Mouse (Mus musculus): ENCODE measurements at regions not wholly inside any gene's neighbourhood (a gene's known extent, or its start where the extent isn't known, plus 50 kb on each side); places are given as distances from the start of the nearest gene placed in this dataset.

DNA sequence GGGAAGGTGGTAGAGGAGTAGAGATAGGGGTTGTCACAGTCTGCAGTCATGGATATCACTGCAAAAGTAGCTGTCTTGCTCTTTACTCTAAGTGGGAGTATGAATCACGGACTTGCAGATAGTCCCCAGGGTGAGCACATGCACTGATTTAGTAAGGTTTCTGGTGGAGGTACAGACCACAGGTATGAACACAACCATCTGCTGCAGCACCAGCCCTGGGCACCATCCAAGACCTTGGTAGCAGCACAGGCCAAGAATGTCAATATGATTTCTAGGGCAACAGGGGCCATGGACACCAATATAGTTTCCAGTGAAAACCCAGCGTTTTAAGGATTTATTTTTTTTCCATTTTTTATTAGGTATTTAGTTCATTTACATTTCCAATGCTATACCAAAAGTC is 913.7 kb upstream of the Kirrel3 start:
- H3K27me3 ChIP-seq (ENCODE audit: control insufficient read depth, insufficient read depth, low read length), result no peaks in the 10 kb centered on the region
- DNase-seq, result no peak
- no peaks in the 10 kb centered on the region for H3K79me2 ChIP-seq (replicated peaks; ENCODE audit: control insufficient read depth, insufficient read depth, low read length)
- H3K9ac ChIP-seq (ENCODE audit: low read depth, low read length), result no peak overlapping the region
- H3K36me3 ChIP-seq (ENCODE audit: control insufficient read depth, insufficient read depth, low read length), result no peaks in the 10 kb centered on the region
- 74% methylated on average over 2 of the region's 2 CpGs for WGBS
- TF ChIP-seq POLR2A (IDR thresholded peaks at IDR 0.05; ENCODE audit: insufficient read depth, low read depth, low read length) (no peak), EP300 (IDR thresholded peaks at IDR 0.05; ENCODE audit: insufficient read depth, low read depth, low read length) (no peak), CTCF (IDR thresholded peaks at IDR 0.05) (no peak)
- no peak overlapping the region for H3K27ac ChIP-seq
- no peaks in the 10 kb centered on the region for H3K4me1 ChIP-seq (ENCODE audit: control insufficient read depth, insufficient read depth, low read length)
- intact Hi-C loops (cut with DNase I), result no loop called here
- H3K4me3 ChIP-seq, result no peak overlapping the region

DNA sequence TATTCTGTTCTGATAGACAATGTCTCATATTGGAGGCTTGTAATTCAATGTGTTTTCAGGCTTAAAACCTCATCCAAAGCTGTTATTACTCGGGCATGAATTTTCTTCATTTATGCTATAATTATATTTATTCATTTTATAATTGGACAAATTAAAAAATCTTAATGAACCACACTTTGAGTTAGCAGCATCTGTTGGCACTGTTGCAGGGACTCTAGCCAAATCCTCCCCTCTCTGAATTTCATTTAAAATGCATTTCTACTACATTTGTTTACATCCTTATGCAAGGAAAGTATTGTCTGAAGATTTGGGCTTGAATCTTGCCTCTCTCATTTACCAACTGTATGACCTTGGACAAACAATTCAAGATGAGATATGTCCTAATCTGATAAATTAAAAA is 874.2 kb upstream of the Kirrel3 start:
- H3K9ac ChIP-seq (ENCODE audit: low read depth, low read length), result no peak overlapping the region
- TF ChIP-seq EP300 (IDR thresholded peaks at IDR 0.05; ENCODE audit: insufficient read depth, low read depth, low read length) (no peak), CTCF (IDR thresholded peaks at IDR 0.05) (no peak), POLR2A (IDR thresholded peaks at IDR 0.05; ENCODE audit: insufficient read depth, low read depth, low read length) (no peak)
- no peak overlapping the region for H3K4me3 ChIP-seq
- DNase-seq, result no peak
- no peaks in the 10 kb centered on the region for H3K27me3 ChIP-seq (ENCODE audit: control insufficient read depth, insufficient read depth, low read length)
- H3K36me3 ChIP-seq (ENCODE audit: control insufficient read depth, insufficient read depth, low read length), result no peaks in the 10 kb centered on the region
- no peak overlapping the region for H3K27ac ChIP-seq
- no peaks in the 10 kb centered on the region for H3K79me2 ChIP-seq (replicated peaks; ENCODE audit: control insufficient read depth, insufficient read depth, low read length)
- intact Hi-C loops (cut with DNase I), result no loop called here
- WGBS, result 43% methylated on average over 1 of the region's 1 CpGs
- no peaks in the 10 kb centered on the region for H3K4me1 ChIP-seq (ENCODE audit: control insufficient read depth, insufficient read depth, low read length)

DNA sequence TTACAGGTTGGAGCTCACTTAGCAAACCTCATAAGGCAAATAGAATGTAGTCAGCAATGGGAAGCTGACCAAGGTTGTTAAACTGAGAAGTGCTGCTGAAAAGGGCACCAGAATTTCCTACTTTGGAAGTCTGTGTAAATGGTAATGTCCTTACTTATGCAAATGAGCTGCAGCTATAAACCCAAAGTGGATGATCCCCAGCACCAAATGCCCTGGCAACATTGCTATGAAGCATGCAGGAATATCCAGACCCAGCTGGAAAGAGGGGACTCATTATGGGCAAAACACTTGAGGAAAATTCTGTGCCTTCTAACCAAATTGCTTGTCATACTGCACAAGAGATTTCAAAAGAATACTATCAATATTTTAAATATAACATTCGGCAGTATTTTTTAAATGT is 861.3 kb upstream of the Kirrel3 start:
- TF ChIP-seq POLR2A (IDR thresholded peaks at IDR 0.05; ENCODE audit: insufficient read depth, low read depth, low read length), result no peak
- TF ChIP-seq EP300 (IDR thresholded peaks at IDR 0.05; ENCODE audit: insufficient read depth, low read depth, low read length), result no peak
- no peak for TF ChIP-seq CTCF (IDR thresholded peaks at IDR 0.05)
- no peaks in the 10 kb centered on the region for H3K4me1 ChIP-seq (ENCODE audit: control insufficient read depth, insufficient read depth, low read length)
- H3K27me3 ChIP-seq (ENCODE audit: control insufficient read depth, insufficient read depth, low read length), result no peaks in the 10 kb centered on the region
- 61% methylated on average over 1 of the region's 1 CpGs for WGBS
- H3K36me3 ChIP-seq (ENCODE audit: control insufficient read depth, insufficient read depth, low read length), result no peaks in the 10 kb centered on the region
- H3K4me3 ChIP-seq, result no peak overlapping the region
- intact Hi-C loops (cut with DNase I), result no loop called here
- H3K79me2 ChIP-seq (replicated peaks; ENCODE audit: control insufficient read depth, insufficient read depth, low read length), result no peaks in the 10 kb centered on the region
- H3K9ac ChIP-seq (ENCODE audit: low read depth, low read length), result no peak overlapping the region
- no peak for DNase-seq
- H3K27ac ChIP-seq, result no peak overlapping the region

DNA sequence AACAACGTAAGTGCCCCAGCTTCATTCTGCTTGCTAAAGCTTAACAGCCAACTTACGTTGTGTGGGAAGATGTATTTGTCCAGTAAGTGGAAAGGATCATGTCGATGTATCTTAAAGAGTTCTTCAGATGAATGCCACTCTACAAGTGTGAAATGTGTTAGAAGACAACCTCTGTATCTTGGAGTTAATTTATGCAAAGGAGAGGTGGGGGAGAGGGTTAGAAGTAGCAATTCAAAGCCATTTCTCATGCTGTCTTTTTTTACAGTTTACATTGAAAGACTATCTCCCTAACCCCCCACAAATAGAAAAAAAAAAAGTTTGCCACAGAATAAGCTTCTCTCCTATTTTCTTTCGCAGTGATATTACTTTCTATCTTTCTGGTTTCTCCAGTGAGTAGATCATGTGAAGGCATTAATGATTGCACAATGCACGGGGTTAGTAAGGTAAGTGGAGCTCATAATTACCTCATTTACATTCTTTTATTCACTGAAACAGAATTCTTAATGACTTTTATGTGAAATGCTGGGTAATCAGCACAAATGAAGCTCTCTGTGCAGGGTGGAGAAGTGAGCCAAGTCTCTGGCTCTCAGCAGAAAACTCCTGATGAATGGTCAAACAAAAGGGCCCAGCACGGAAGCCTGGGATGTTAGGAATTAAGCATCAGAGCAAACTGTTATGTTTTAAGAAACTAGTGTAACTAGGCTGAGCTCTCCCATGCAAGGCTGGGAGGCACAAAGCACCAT is 855.8 kb upstream of the Kirrel3 start:
- Histone ChIP-seq H3K4me1 (ENCODE audit: control insufficient read depth, insufficient read depth, low read length) (no peaks in the 10 kb centered on the region), H3K27ac (no peak overlapping the region), H3K9ac (ENCODE audit: low read depth, low read length) (no peak overlapping the region), H3K4me3 (no peak overlapping the region), H3K27me3 (ENCODE audit: control insufficient read depth, insufficient read depth, low read length) (no peaks in the 10 kb centered on the region), H3K36me3 (ENCODE audit: control insufficient read depth, insufficient read depth, low read length) (no peaks in the 10 kb centered on the region), H3K79me2 (replicated peaks; ENCODE audit: control insufficient read depth, insufficient read depth, low read length) (no peaks in the 10 kb centered on the region)
- TF ChIP-seq CTCF (IDR thresholded peaks at IDR 0.05), result no peak
- no peak for TF ChIP-seq POLR2A (IDR thresholded peaks at IDR 0.05; ENCODE audit: insufficient read depth, low read depth, low read length)
- no peak for TF ChIP-seq EP300 (IDR thresholded peaks at IDR 0.05; ENCODE audit: insufficient read depth, low read depth, low read length)
- intact Hi-C loops (cut with DNase I), result no loop called here
- 69% methylated on average over 6 of the region's 6 CpGs for WGBS
- no peak for DNase-seq

DNA sequence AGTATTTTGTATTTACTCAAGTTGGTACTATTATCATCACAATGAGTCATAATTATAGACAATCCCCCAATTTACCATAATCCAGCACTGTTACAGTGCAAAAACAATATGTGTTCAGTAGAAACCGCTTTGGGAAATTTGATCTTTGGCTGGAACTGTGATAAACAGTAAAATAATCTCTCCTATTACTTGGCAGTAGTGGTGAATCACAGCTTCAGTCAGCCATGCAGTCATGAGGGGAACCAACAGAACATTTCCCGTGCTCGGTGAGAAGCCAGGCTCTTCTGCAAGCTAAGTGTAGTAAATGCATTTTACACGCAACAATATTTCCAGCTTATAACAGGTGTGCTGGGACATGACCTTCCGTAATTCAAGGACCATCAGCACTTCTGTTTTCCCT is 822.7 kb upstream of the Kirrel3 start:
- WGBS, result 80% methylated on average over 5 of the region's 5 CpGs
- no peaks in the 10 kb centered on the region for H3K79me2 ChIP-seq (replicated peaks; ENCODE audit: control insufficient read depth, insufficient read depth, low read length)
- H3K27ac ChIP-seq, result no peak overlapping the region
- intact Hi-C loops (cut with DNase I), result no loop called here
- DNase-seq, result no peak
- H3K36me3 ChIP-seq (ENCODE audit: control insufficient read depth, insufficient read depth, low read length), result no peaks in the 10 kb centered on the region
- no peaks in the 10 kb centered on the region for H3K27me3 ChIP-seq (ENCODE audit: control insufficient read depth, insufficient read depth, low read length)
- no peak overlapping the region for H3K9ac ChIP-seq (ENCODE audit: low read depth, low read length)
- no peak overlapping the region for H3K4me3 ChIP-seq
- H3K4me1 ChIP-seq (ENCODE audit: control insufficient read depth, insufficient read depth, low read length), result no peaks in the 10 kb centered on the region
- no peak for TF ChIP-seq POLR2A (IDR thresholded peaks at IDR 0.05; ENCODE audit: insufficient read depth, low read depth, low read length)

DNA sequence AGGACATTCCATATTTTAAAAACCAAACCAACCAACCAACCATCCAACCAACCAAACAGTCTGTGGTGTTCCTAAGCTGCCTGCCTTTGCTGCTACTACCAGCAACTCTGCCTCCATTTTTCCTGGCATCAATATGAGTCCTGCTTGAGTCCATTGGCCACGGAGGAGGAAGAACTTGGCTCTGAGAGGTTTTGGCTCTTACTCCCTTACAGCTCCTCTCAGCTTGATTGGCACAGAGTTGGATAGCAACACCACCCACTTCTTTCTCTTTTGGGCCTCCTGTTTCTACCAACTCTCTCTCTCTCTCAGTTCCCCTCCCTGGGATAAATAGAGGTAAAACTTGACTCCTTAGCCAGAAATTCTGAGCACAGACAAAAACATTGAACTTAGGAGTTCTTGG is 804.6 kb upstream of the Kirrel3 start:
- Histone ChIP-seq H3K9ac (ENCODE audit: low read depth, low read length) (no peak overlapping the region), H3K27me3 (ENCODE audit: control insufficient read depth, insufficient read depth, low read length) (no peaks in the 10 kb centered on the region), H3K79me2 (replicated peaks; ENCODE audit: control insufficient read depth, insufficient read depth, low read length) (no peaks in the 10 kb centered on the region), H3K27ac (no peak overlapping the region), H3K4me3 (no peak overlapping the region), H3K4me1 (ENCODE audit: control insufficient read depth, insufficient read depth, low read length) (no peaks in the 10 kb centered on the region), H3K36me3 (ENCODE audit: control insufficient read depth, insufficient read depth, low read length) (no peaks in the 10 kb centered on the region)
- intact Hi-C loops (cut with DNase I), result no loop called here
- 33% methylated on average over 1 of the region's 1 CpGs for WGBS
- peak in 1 of 2 experiments; percentile 15 for DNase-seq
- no peak for TF ChIP-seq EP300 (IDR thresholded peaks at IDR 0.05; ENCODE audit: insufficient read depth, low read depth, low read length)
- no peak for TF ChIP-seq POLR2A (IDR thresholded peaks at IDR 0.05; ENCODE audit: insufficient read depth, low read depth, low read length)
- TF ChIP-seq CTCF (IDR thresholded peaks at IDR 0.05), result no peak

All from heart, adult 2 months (tissue).